12 mouse cellular contexts compared by ENCODE assay signal in the genomic region with DNA sequence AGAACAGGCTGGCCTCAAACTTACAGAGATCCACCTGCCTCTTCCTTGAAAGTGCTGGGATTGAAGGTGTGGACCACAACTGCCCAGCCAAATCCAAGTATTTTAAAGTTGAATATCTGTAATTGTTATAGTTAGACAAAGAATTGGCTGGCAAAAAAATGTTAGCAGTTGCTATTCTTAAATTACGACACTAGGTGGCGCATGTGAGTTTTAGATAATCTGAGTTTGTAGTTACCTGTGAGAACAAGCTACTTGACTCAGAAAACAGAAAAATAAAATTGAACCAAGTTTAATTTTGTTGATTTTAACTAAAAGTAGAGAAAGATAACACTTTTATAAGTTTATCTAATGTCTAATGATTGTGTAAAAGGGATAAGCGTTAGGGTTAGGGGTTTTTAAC.
DNase-seq lines count a peak whose midpoint lies in the region; ATAC-seq and TF ChIP-seq lines count a peak whose summit lies in the region.
"Had no signal": no experiment of that assay in that cellular context is flagged by ENCODE, and none has a peak within 500 bp of the region (broad histone marks: within the 10 kb centered on the region; RNA-seq: fewer than 3 reads in every experiment).

No protein-coding gene starts in this region.

- WGBS in kidney, postnatal 0 days = 12% methylated on average over 3 of the region's 3 CpGs

- no peaks in the 10 kb centered on the region for H3K27me3 ChIP-seq in kidney, postnatal 0 days (ENCODE audit: insufficient read depth, low read length)
- H3K27me3 ChIP-seq: limb, embryonic 15.5 days had no signal

- ATAC-seq in CD4-positive, CD25-positive, alpha-beta regulatory T cell, adult 4 months = no peak
- ATAC-seq in kidney, postnatal 0 days (replicated peaks; ENCODE audit: low FRiP score, low read depth) = no peak
- ATAC-seq in monocyte, adult 5-6 weeks (replicated peaks; ENCODE audit: insufficient number of reproducible peaks, low FRiP score, low TSS enrichment, poor library complexity, severe bottlenecking) = no peak

- DNase-seq in CD4-positive, CD25-positive, alpha-beta regulatory T cell, adult 2 months (ENCODE audit: low read depth, low spot score) = peak; percentile 48
- DNase-seq in kidney, postnatal 0 days (ENCODE audit: low spot score) = peak; percentile 70
- no peak for DNase-seq in kidney, postnatal 4 days
- peak; percentile 36 for DNase-seq in ES-E14 (ENCODE audit: low read depth, low spot score)
- DNase-seq in induced T-regulatory cell, adult 2 months (ENCODE audit: low read depth) = peak; percentile 64
- no peak for DNase-seq in adrenal gland, adult 2 months
- DNase-seq: kidney, adult 8-10 months had no signal

- H3K9ac ChIP-seq in kidney, postnatal 0 days (ENCODE audit: low read depth, low read length) = no peak overlapping the region
- H3K9ac ChIP-seq in ES-E14 (ENCODE audit: insufficient read depth, low read depth, low read length, poor library complexity, severe bottlenecking) = no peak overlapping the region
- H3K9ac ChIP-seq: forebrain, embryonic 12.5 days; limb, embryonic 15.5 days; neural tube, embryonic 13.5 days had no signal

- H3K4me1 ChIP-seq in kidney, postnatal 0 days (replicated peaks; ENCODE audit: insufficient read depth, low read length) = no peaks in the 10 kb centered on the region
- no peaks in the 10 kb centered on the region for H3K4me1 ChIP-seq in ES-E14 (ENCODE audit: control insufficient read depth in 2 of 2, insufficient read depth in 2 of 2, low read length in 2 of 2, poor library complexity in 1 of 2)
- H3K4me1 ChIP-seq: limb, embryonic 15.5 days; neural tube, embryonic 13.5 days had no signal

- TF ChIP-seq CTCF in kidney, postnatal 0 days (IDR thresholded peaks at IDR 0.05; ENCODE audit: low read depth) = peak; percentile 80

- no peak overlapping the region for H3K4me3 ChIP-seq in kidney, postnatal 0 days (replicated peaks; ENCODE audit: low read depth, low read length)
- H3K4me3 ChIP-seq in ES-E14 (ENCODE audit: insufficient read depth in 1 of 2, low read depth in 1 of 2, low read length in 2 of 2, poor library complexity in 1 of 2, severe bottlenecking in 1 of 2) = no peak overlapping the region
- H3K4me3 ChIP-seq: forebrain, embryonic 12.5 days; limb, embryonic 15.5 days; neural tube, embryonic 13.5 days had no signal

- H3K9me3 ChIP-seq in kidney, postnatal 0 days (replicated peaks; ENCODE audit: low read length) = no peaks in the 10 kb centered on the region
- no peaks in the 10 kb centered on the region for H3K9me3 ChIP-seq in ES-E14 (ENCODE audit: control insufficient read depth, insufficient read depth, low read depth, low read length)
- H3K9me3 ChIP-seq: forebrain, embryonic 12.5 days; limb, embryonic 15.5 days; neural tube, embryonic 13.5 days had no signal

- in situ Hi-C loops in ES-E14 (cut with MboI; ENCODE audit: low sequenced_read_pairs in 2 of 2, unreplicated experiment in 2 of 2) = loop anchor here in 1 of 2 experiments (10.0 kb wide), 1 partner anchor 338 kb away; no protein-coding TSS in a partner anchor

- H3K4me2 ChIP-seq in kidney, postnatal 0 days (ENCODE audit: low read length) = no peak overlapping the region
- H3K4me2 ChIP-seq: forebrain, embryonic 12.5 days; limb, embryonic 15.5 days; neural tube, embryonic 13.5 days had no signal

- no peak overlapping the region for H3K27ac ChIP-seq in kidney, postnatal 0 days
- no peak overlapping the region for H3K27ac ChIP-seq in ES-E14 (ENCODE audit: insufficient read depth, low read depth, low read length, poor library complexity, severe bottlenecking)
- H3K27ac ChIP-seq: forebrain, embryonic 12.5 days; limb, embryonic 15.5 days; neural tube, embryonic 13.5 days had no signal

- no peaks in the 10 kb centered on the region for H3K36me3 ChIP-seq in kidney, postnatal 0 days (ENCODE audit: insufficient read depth, low read length)
- H3K36me3 ChIP-seq in ES-E14 (ENCODE audit: control insufficient read depth, insufficient read depth, low read length, poor library complexity, severe bottlenecking) = no peaks in the 10 kb centered on the region
- H3K36me3 ChIP-seq: forebrain, embryonic 12.5 days; limb, embryonic 15.5 days; neural tube, embryonic 13.5 days had no signal

TF ChIP-seq in ES-E14, 5 proteins besides CTCF, POLR2A, EP300 and RAD21:
- TF ChIP-seq ZC3H11A (IDR thresholded peaks at IDR 0.05; ENCODE audit: borderline replicate concordance, low read depth, low read length) (peak; percentile 91), ZNF384 (IDR thresholded peaks at IDR 0.05; ENCODE audit: low read depth, low read length) (peak; percentile 49; the same call in 1 of the 2 replicates), MAFK (IDR thresholded peaks at IDR 0.05; ENCODE audit: insufficient read depth, low read depth, low read length) (no peak), CHD2 (IDR thresholded peaks at IDR 0.05; ENCODE audit: low read depth, low read length) (no peak), HCFC1 (IDR thresholded peaks at IDR 0.05; ENCODE audit: borderline replicate concordance, insufficient read depth, low read length) (no peak)

Comparison
In these comparisons a context has a peak if more than half of its experiments do, and no peak if none do; other contexts are left out.
1. DNase-seq: peak in CD4-positive, CD25-positive, alpha-beta regulatory T cell, adult 2 months (single experiment), kidney, postnatal 0 days (single experiment), ES-E14 (single experiment) and induced T-regulatory cell, adult 2 months (single experiment); none in kidney, postnatal 4 days (0 of 2) and adrenal gland, adult 2 months (single experiment).